Mouse (Mus musculus) neural tube, embryonic 15.5 days (tissue): ENCODE measurements at regions not wholly inside any gene's neighbourhood (a gene's known extent, or its start where the extent isn't known, plus 50 kb on each side); places are given as distances from the start of the nearest gene placed in this dataset.

Experiments used
- ATAC-seq: fragments of 200-750 bp; cut with Nextera tagmentation; 2 replicates; pipeline ENCODE4 v1.8.0; 2017; ENCODE audit warnings: mild to moderate bottlenecking, moderate TSS enrichment, moderate library complexity; ENCODE audit not compliant: low FRiP score
- H3K27ac ChIP-seq: fragments of 300-500 bp; sonication (generic); replicated peaks from 2 replicates; pipeline ENCODE4 v1.5.1; 2015; ENCODE audit warnings: mild to moderate bottlenecking, inconsistent platforms
- H3K27me3 ChIP-seq: fragments of 300-500 bp; sonication (generic); replicated peaks from 2 replicates; pipeline ENCODE4 v1.6.1; 2015; ENCODE audit warnings: inconsistent platforms
- H3K36me3 ChIP-seq: fragments of 300-500 bp; sonication (generic); 2 replicates; pipeline ENCODE4 v1.6.1; 2015; ENCODE audit warnings: inconsistent platforms
- H3K4me1 ChIP-seq: fragments of 300-500 bp; sonication (generic); 2 replicates; pipeline ENCODE4 v1.6.1; 2015; ENCODE audit warnings: inconsistent platforms
- H3K4me2 ChIP-seq: fragments of 300-500 bp; sonication (generic); 2 replicates; pipeline ENCODE4 v1.6.1; 2015; ENCODE audit warnings: inconsistent platforms, mild to moderate bottlenecking, moderate library complexity
- H3K4me3 ChIP-seq: fragments of 300-500 bp; sonication (generic); replicated peaks from 2 replicates; pipeline ENCODE4 v1.5.1; 2015; ENCODE audit warnings: mild to moderate bottlenecking, inconsistent platforms
- H3K9ac ChIP-seq: fragments of 300-500 bp; sonication (generic); replicated peaks from 2 replicates; pipeline ENCODE4 v1.6.1; 2015; ENCODE audit warnings: mild to moderate bottlenecking, inconsistent platforms
- H3K9me3 ChIP-seq: fragments of 300-500 bp; sonication (generic); replicated peaks from 2 replicates; pipeline ENCODE4 v1.6.1; 2016; ENCODE audit warnings: inconsistent platforms
- WGBS: fragments of 180-500 bp; shearing (Covaris S2); methylation state at CpG from one replicate; pipeline ENCODE4 v1.1.7; 2015; ENCODE audit warnings: mixed read lengths; 5-methylcytosine and 5-hydroxymethylcytosine counted together

DNA sequence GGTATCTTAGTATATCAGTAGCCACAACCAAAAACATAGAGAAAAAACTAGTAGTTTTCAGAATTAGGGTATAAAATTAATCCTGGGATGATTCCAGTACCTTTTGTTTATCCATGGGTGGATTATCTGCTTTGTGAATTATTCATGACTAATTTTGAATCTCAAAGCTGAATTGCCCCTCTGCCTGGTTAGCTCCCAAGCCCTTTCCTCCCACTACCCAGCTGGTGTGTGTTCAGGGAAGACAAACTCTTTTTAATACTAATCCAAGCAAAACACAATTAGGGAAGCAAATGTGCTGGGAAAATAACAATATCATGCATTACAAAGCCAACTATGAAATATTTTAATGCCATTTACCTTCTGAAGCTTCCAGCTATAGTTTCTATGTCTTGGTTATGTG, 347.4 kb downstream of the Gm43517 start:
- H3K36me3 ChIP-seq: no peaks in the 10 kb centered on the region
- no peak for ATAC-seq
- no peak overlapping the region for H3K4me3 ChIP-seq
- H3K9me3 ChIP-seq: no peaks in the 10 kb centered on the region
- no peak overlapping the region for H3K27ac ChIP-seq
- no peaks in the 10 kb centered on the region for H3K27me3 ChIP-seq
- H3K9ac ChIP-seq: no peak overlapping the region
- no peak overlapping the region for H3K4me2 ChIP-seq
- H3K4me1 ChIP-seq: no peaks in the 10 kb centered on the region

- no peak overlapping the region for H3K9ac ChIP-seq
- no peak overlapping the region for H3K4me2 ChIP-seq
- no peak for ATAC-seq
- no peaks in the 10 kb centered on the region for H3K36me3 ChIP-seq
- H3K4me1 ChIP-seq: no peaks in the 10 kb centered on the region
- no peaks in the 10 kb centered on the region for H3K9me3 ChIP-seq
- no peaks in the 10 kb centered on the region for H3K27me3 ChIP-seq
- H3K27ac ChIP-seq: no peak overlapping the region
- H3K4me3 ChIP-seq: no peak overlapping the region
- WGBS: 63% methylated on average over 4 of the region's 4 CpGs
Observed at GRCm38 (mm10) chr12:49737100-49737499, 352.1 kb downstream of the Gm43517 start.

DNA sequence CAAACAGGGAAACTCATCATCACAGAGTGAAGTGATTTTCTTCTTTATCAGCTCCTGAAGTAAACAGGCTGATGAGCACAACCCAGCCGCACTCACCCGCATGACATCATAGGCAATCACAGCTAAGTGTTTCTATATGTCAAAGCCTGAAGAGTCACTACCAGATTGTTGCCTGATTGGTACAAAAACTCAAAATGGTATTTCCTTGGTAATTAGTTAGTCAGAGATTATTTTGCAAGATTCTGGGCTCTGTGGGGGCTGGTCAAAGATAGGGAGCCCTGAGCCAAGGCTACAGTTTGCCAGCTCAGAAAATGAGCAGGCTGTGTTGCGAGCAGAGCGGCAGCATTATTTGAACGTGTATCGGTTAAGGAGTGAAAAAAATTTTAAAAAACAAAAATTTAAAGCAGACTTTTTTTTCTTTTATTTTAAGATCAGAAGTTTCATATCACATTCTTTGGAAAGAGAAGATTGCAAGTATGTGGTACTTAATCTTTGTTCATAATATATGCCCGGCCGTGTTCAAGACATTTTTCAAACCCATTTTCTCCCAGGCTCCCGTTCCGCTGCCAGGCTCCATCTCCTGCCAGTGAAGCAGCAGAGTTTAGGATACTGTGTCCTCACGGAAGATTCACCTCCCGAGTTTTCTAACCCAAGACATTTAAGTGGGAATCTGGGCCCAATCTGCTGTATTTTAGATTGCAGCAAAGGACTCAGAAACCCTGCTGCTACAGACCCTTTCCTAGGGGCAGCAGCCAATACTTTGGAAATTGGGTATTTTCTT, 355.2 kb downstream of the Gm43517 start:
- 88% methylated on average over 12 of the region's 12 CpGs for WGBS
- H3K36me3 ChIP-seq: no peaks in the 10 kb centered on the region
- no peak overlapping the region for H3K4me3 ChIP-seq
- no peak overlapping the region for H3K27ac ChIP-seq
- H3K9me3 ChIP-seq: no peaks in the 10 kb centered on the region
- H3K9ac ChIP-seq: no peak overlapping the region
- H3K4me2 ChIP-seq: no peak overlapping the region
- ATAC-seq: no peak
- H3K27me3 ChIP-seq: no peaks in the 10 kb centered on the region
- no peaks in the 10 kb centered on the region for H3K4me1 ChIP-seq

DNA sequence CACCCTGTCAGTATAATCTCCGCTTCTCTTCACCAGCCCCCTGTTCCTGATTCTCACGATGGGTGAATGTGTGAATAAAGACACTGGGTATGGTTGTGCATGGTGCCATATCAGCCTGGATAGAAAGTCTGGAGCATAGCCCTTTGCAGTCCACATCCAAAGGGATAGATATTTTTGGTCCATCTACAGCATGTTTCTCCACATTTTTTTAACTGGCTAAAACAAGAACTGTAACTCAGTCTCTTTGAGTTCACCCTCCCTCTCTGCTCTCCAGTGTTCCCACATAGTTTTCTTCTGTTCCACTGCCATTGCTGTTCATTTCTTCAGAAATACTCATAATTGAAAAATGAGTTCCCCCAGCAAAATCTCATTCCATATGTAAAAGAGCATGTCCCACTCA, 358.4 kb downstream of the Gm43517 start:
- 96% methylated on average over 2 of the region's 2 CpGs for WGBS

DNA sequence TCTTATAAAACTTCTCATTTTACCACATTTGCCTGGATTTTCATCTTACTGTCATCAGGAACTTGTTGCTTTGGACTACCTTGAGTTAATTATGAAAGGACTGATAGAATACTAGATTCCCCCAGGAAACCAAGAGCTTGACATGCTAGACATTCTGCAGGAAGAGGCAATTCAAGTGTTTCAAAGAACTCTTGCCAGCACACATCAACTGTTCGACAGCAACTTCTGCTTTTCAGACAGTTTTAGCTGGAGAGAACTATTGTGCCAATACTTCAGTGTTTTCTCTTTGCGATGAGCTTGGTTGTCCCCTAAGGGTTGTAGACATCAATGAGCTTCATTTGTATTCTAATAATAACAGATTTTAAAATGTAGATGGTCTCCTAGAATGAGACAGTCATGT, 362.1 kb downstream of the Gm43517 start:
- H3K9me3 ChIP-seq: no peaks in the 10 kb centered on the region
- H3K36me3 ChIP-seq: no peaks in the 10 kb centered on the region
- no peak overlapping the region for H3K9ac ChIP-seq
- ATAC-seq: no peak
- WGBS: 88% methylated on average over 2 of the region's 2 CpGs
- H3K27ac ChIP-seq: no peak overlapping the region
- H3K4me3 ChIP-seq: no peak overlapping the region
- no peaks in the 10 kb centered on the region for H3K4me1 ChIP-seq
- no peaks in the 10 kb centered on the region for H3K27me3 ChIP-seq
- H3K4me2 ChIP-seq: no peak overlapping the region

More for the DNA sequence above, 358.4 kb downstream of the Gm43517 start:
- Histone ChIP-seq H3K36me3 (no peaks in the 10 kb centered on the region), H3K27me3 (no peaks in the 10 kb centered on the region), H3K27ac (no peak overlapping the region), H3K4me2 (no peak overlapping the region), H3K9ac (no peak overlapping the region), H3K4me1 (no peaks in the 10 kb centered on the region), H3K9me3 (no peaks in the 10 kb centered on the region), H3K4me3 (no peak overlapping the region)
- ATAC-seq: no peak

DNA sequence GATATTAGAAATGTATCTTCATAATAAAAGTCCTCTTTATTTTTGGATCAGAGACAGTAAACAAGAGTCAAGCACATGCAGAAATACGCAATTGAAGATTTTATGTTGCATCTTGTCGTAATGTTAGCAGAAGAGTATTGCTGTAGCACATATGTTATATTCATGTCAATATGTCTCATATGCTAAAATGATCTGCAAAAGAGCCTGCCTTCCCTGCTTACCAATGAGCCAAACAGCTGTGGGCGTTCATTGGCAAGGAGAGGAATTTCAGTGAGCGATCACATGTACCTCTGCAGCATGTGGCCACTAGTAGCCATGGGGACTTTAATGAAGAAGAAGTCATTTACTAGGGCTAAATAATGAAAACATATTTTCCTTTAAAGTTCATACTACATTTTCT, 373.4 kb downstream of the Gm43517 start:
- H3K27me3 ChIP-seq: no peaks in the 10 kb centered on the region
- no peak overlapping the region for H3K4me3 ChIP-seq
- no peak overlapping the region for H3K9ac ChIP-seq
- H3K4me1 ChIP-seq: no peaks in the 10 kb centered on the region
- no peaks in the 10 kb centered on the region for H3K36me3 ChIP-seq
- no peaks in the 10 kb centered on the region for H3K9me3 ChIP-seq
- H3K27ac ChIP-seq: no peak overlapping the region
- 77% methylated on average over 4 of the region's 4 CpGs for WGBS
- no peak for ATAC-seq
- no peak overlapping the region for H3K4me2 ChIP-seq

GRCm38 (mm10) chr12:49764541-49764940, 379.6 kb downstream of the Gm43517 start:
- H3K4me1 ChIP-seq: no peaks in the 10 kb centered on the region
- 82% methylated on average over 2 of the region's 2 CpGs for WGBS
- no peak overlapping the region for H3K27ac ChIP-seq
- no peak for ATAC-seq
- no peaks in the 10 kb centered on the region for H3K27me3 ChIP-seq
- H3K4me3 ChIP-seq: no peak overlapping the region
- H3K36me3 ChIP-seq: no peaks in the 10 kb centered on the region
- no peak overlapping the region for H3K4me2 ChIP-seq
- no peak overlapping the region for H3K9ac ChIP-seq
- H3K9me3 ChIP-seq: no peaks in the 10 kb centered on the region

GRCm38 (mm10) chr12:49808341-49808740, 423.4 kb downstream of the Gm43517 start:
- no peaks in the 10 kb centered on the region for H3K36me3 ChIP-seq
- H3K27me3 ChIP-seq: no peaks in the 10 kb centered on the region
- H3K9ac ChIP-seq: no peak overlapping the region
- no peak overlapping the region for H3K4me2 ChIP-seq
- H3K27ac ChIP-seq: no peak overlapping the region
- H3K4me3 ChIP-seq: no peak overlapping the region
- H3K9me3 ChIP-seq: no peaks in the 10 kb centered on the region
- ATAC-seq: no peak
- no peaks in the 10 kb centered on the region for H3K4me1 ChIP-seq
- WGBS: 88% methylated on average over 1 of the region's 1 CpGs

DNA sequence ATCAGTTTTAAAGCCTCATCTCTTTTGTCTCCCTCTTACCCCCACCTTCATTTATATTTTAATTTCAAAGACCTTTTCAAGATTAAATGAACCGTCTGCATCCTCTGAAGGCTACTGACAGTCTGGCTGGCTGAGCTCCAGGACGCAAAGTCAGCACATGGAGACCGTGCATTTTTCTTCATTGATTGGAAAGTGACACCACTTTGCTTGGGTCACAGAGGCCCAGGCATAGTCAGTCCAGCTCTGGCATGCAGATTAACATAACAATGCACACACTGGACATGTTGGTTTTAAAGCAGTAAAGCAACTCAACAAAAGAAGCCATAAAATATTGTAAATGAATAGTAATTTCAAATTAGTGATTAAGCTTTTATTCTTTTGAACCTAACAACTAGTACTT, 429.7 kb downstream of the Gm43517 start:
- H3K4me1 ChIP-seq: no peaks in the 10 kb centered on the region
- no peak overlapping the region for H3K4me3 ChIP-seq
- no peaks in the 10 kb centered on the region for H3K36me3 ChIP-seq
- no peaks in the 10 kb centered on the region for H3K27me3 ChIP-seq
- no peak overlapping the region for H3K27ac ChIP-seq
- 9% methylated on average over 3 of the region's 3 CpGs for WGBS
- no peaks in the 10 kb centered on the region for H3K9me3 ChIP-seq
- ATAC-seq: no peak
- H3K4me2 ChIP-seq: no peak overlapping the region
- no peak overlapping the region for H3K9ac ChIP-seq

- WGBS: 84% methylated on average over 3 of the region's 3 CpGs
- H3K9ac ChIP-seq: no peak overlapping the region
- H3K36me3 ChIP-seq: no peaks in the 10 kb centered on the region
- no peak for ATAC-seq
- H3K27me3 ChIP-seq: no peaks in the 10 kb centered on the region
- H3K9me3 ChIP-seq: no peaks in the 10 kb centered on the region
- no peak overlapping the region for H3K4me3 ChIP-seq
- no peaks in the 10 kb centered on the region for H3K4me1 ChIP-seq
- H3K27ac ChIP-seq: no peak overlapping the region
- H3K4me2 ChIP-seq: no peak overlapping the region
Observed at GRCm38 (mm10) chr12:49827769-49828168, 442.8 kb downstream of the Gm43517 start.

- H3K36me3 ChIP-seq: no peaks in the 10 kb centered on the region
- no peak overlapping the region for H3K4me2 ChIP-seq
- no peaks in the 10 kb centered on the region for H3K27me3 ChIP-seq
- no peak overlapping the region for H3K27ac ChIP-seq
- no peak for ATAC-seq
- no peak overlapping the region for H3K9ac ChIP-seq
- no peaks in the 10 kb centered on the region for H3K4me1 ChIP-seq
- no peaks in the 10 kb centered on the region for H3K9me3 ChIP-seq
- no peak overlapping the region for H3K4me3 ChIP-seq
- WGBS: 87% methylated on average over 4 of the region's 4 CpGs
Observed at GRCm38 (mm10) chr12:49828553-49828952, 443.6 kb downstream of the Gm43517 start.

- Histone ChIP-seq H3K4me2 (no peak overlapping the region), H3K27me3 (no peaks in the 10 kb centered on the region), H3K9ac (no peak overlapping the region), H3K36me3 (no peaks in the 10 kb centered on the region), H3K4me1 (no peaks in the 10 kb centered on the region), H3K9me3 (no peaks in the 10 kb centered on the region), H3K4me3 (no peak overlapping the region), H3K27ac (no peak overlapping the region)
- ATAC-seq: no peak
- WGBS: 96% methylated on average over 4 of the region's 4 CpGs
Observed at GRCm38 (mm10) chr12:49830665-49831064, 445.7 kb downstream of the Gm43517 start.
